Mouse (Mus musculus) heart, postnatal 25 days (tissue): Measurements from ENCODE around the gene Zfp651. TPM values are rescaled to one million over a fixed set of nuclear protein-coding genes. Genes with fewer than 3 reads are reported as not detected.
A peak's percentile ranks its signal among the peaks of the same experiment; 100 is the strongest.

ENCODE experiments used
- DNase-seq: peaks from one replicate; pipeline ENCODE4 v3.0.0; 2022; ENCODE audit warnings: low spot score
- intact Hi-C: fragments of 180-260 bp; cut with DNase I; formaldehyde crosslinking; loops from one replicate; pipeline ENCODE4 v1.15.1; 2025
- total RNA-seq, 2 experiments: library from RNA; stranded (reverse); gene quantifications; 2 replicates each; pipeline ENCODE4 v1.2.3; 2021

Zfp651 gene
- total RNA-seq: 100 to 1,000 TPM; 116 to 128 TPM

GRCm38 (mm10) chr9:121759091-121760081 is at the start of gene Zfp651:
TSS of gene Zfp651 (plus strand) at chr9:121759330.
- peak; percentile 49 for DNase-seq
- intact Hi-C loops: loop anchor here (5.0 kb wide), 1 partner anchor 73 kb away; no protein-coding TSS in a partner anchor

- intact Hi-C loops: no loop called here
- peak; percentile 94 for DNase-seq
Observed at GRCm38 (mm10) chr9:121709898-121710583, 49.1 kb upstream of the Zfp651 start, which contains the start of gene Ss18l2. TSS of gene Ss18l2 (plus strand) at chr9:121710329.

GRCm38 (mm10) chr9:121710584-121710975 is 48.5 kb upstream of the Zfp651 start:
- no peak for DNase-seq
- intact Hi-C loops: no loop called here

- DNase-seq: no peak
- intact Hi-C loops: no loop called here
Observed at GRCm38 (mm10) chr9:121717048-121717447, 42.1 kb upstream of the Zfp651 start.

GRCm38 (mm10) chr9:121718070-121718705 is 40.9 kb upstream of the Zfp651 start:
- intact Hi-C loops: no loop called here
- DNase-seq: no peak

GRCm38 (mm10) chr9:121718792-121719318 is 40.3 kb upstream of the Zfp651 start, which contains the start of gene Nktr:
TSS of gene Nktr (plus strand) at chr9:121719169.
- intact Hi-C loops: no loop called here
- peak; percentile 97 for DNase-seq

- intact Hi-C loops: no loop called here
Observed at GRCm38 (mm10) chr9:121719347-121720331, 39.5 kb upstream of the Zfp651 start.

GRCm38 (mm10) chr9:121740490-121740889 is 18.6 kb upstream of the Zfp651 start:
- DNase-seq: no peak
- intact Hi-C loops: no loop called here

More at GRCm38 (mm10) chr9:121719347-121720331, 39.5 kb upstream of the Zfp651 start:
- DNase-seq: no peak

- intact Hi-C loops: no loop called here
- no peak for DNase-seq
Observed at GRCm38 (mm10) chr9:121741168-121741567, 18.0 kb upstream of the Zfp651 start.

- no peak for DNase-seq
- intact Hi-C loops: no loop called here
Observed at GRCm38 (mm10) chr9:121744051-121744450, 15.1 kb upstream of the Zfp651 start.

GRCm38 (mm10) chr9:121752774-121753173 is 6.4 kb upstream of the Zfp651 start:
- intact Hi-C loops: no loop called here
- DNase-seq: no peak

- DNase-seq: no peak
- intact Hi-C loops: no loop called here
Observed at GRCm38 (mm10) chr9:121754624-121755023, 4.5 kb upstream of the Zfp651 start.

GRCm38 (mm10) chr9:121756785-121757184 is 2.3 kb upstream of the Zfp651 start:
- DNase-seq: no peak
- intact Hi-C loops: no loop called here

GRCm38 (mm10) chr9:121757432-121757831 is 1.7 kb upstream of the Zfp651 start:
- intact Hi-C loops: no loop called here
- no peak for DNase-seq

- no peak for DNase-seq
- intact Hi-C loops: no loop called here
Observed at GRCm38 (mm10) chr9:121757835-121758814, 1.0 kb upstream of the Zfp651 start.

- intact Hi-C loops: loop anchor here (5.0 kb wide), 1 partner anchor 72 kb away; no protein-coding TSS in a partner anchor
- DNase-seq: peak; percentile 43
Observed at GRCm38 (mm10) chr9:121760271-121761090, 1.4 kb downstream of the Zfp651 start.
